Mouse (Mus musculus) frontal cortex, postnatal 25 days (tissue): ENCODE measurements around the gene Clmp.
"Not testable (repeated sequence)": the region's sequence is repeated elsewhere in the genome, so short reads cannot be mapped to it uniquely, and the experiment has no call there.

Experiments
- DNase-seq, 2 experiments: peaks; one replicate each; pipeline ENCODE4 v3.0.0; 2022; ENCODE audit warnings: low spot score in 2 of 2

Gene Clmp

GRCm38 (mm10) chr9:40776044-40776443 lies 90.3 kb downstream of the Clmp start:
- no peak for DNase-seq

- DNase-seq: no peak
Measured at GRCm38 (mm10) chr9:40776459-40777248, 90.9 kb downstream of the Clmp start.

DNA sequence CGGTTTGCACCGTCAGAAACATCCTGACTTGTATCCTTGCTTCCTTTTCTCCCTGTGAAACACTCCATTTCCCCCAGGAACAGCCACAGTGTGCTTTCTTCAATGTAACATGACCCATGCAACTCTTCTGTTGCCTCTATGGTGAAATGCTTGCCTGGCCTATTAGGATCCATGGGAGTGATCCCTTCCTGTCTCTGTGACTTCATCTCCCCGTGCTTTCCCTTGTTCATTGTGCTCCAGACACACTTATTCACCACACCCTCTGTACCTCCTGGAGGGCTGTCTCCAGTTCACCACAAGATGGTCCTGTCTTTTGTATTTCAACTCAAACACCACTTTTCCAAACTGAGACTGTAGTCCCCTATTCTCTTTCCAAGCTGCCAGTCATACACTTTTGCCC lies 94.3 kb downstream of the Clmp start:
- DNase-seq: no peak

DNA sequence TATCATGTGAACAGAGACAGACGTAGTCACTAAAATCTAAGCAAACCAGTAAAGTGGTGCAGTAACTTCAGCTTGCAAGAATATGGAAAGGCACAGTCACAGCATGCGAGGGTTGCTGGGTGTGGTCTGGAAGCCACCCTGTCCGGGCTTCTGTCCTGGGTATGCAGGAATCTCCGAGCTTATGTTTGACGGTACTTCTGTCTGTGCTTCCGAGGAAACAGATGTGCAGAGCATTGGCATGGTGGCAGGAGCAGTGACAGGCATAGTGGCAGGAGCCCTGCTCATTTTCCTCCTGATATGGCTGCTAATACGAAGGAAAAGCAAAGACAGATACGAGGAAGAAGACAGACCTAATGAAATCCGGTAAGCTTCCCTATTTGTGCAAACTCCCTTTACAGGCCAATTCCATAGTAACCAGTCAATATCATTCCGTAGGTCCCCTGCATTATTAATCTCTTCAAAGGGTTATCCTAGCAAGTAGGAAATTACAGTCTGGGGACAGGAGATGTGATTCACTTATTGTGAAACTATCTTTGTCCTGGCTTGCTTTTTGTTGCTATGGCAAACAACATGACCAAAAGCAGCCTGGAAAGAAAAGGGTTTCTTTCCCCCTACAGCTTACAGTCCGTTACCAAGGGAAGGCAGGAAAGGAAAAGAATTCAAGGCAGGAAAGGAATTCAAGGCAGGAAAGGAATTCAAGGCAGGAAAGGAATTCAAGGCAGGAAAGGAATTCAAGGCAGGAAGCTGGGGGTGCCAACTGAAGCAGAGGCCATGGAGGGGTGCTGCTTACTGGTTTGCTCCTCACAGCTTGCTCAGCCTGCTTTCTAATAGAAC lies 95.3 kb downstream of the Clmp start:
- DNase-seq: no peak

- no peak for DNase-seq
Measured at GRCm38 (mm10) chr9:40781726-40782581, 96.2 kb downstream of the Clmp start.

DNA sequence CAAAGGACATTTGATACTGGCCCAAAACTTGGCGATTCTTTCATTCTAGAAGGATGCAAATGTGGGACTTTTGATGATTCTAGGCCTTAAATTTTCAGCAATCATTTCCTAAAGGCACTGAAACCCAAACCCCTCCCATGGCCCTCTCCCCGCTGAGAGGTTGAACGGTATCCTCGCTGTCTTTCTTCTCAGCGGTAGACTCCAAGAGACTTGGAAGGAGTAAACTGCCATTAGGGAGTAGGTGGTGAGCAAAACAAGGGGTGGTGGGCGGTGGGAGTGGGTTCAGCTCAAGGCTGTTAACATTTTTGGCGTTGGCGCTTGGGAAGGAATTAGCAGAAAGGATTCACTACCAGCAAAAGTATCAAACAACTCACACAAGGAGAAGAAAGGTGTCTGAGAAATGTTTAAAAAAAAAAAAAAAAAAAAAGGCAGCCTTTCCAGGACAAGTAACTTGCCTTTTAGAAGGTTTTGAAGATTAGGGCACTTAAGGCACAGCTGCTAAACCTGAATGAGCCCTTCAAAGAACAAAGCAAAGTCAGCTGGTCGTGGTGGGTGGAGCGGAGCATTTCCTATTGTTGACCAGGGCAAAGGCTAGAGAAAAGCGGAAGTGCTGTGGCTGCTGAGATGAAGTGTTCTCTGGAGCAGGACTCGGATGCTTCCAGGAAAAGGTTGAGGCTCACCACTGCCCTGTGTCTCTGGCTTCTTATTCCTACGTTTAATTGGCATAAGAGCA lies 98.0 kb downstream of the Clmp start:
- DNase-seq: no peak

DNA sequence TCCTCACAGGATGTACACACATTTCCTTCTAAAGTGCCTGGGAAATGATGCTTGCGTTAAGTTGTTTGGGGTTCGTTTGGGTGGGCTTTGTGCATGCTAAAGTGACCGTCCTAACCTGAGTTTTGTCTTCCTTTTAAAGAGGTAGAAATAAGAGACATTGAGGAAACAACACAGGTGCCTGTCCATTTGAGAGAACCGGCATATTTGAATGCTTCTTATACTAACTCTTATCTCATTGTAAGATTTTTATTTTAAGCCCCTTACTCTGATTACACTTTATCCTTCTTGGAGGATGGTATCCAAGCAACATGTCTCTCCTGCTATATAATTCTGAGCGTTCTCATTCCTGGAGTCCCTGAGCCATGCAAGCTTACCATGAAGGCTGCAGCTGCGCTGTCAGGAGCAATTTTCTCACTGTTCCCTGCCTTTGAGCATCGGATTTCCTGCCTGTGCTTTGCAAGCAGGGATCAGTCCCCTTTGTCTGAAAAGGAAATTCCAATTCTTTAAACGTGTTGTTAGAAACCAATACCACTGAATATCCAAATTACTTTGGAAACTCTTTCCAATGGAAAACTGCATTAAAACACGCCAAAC lies 98.7 kb downstream of the Clmp start:
- no peak for DNase-seq

DNA sequence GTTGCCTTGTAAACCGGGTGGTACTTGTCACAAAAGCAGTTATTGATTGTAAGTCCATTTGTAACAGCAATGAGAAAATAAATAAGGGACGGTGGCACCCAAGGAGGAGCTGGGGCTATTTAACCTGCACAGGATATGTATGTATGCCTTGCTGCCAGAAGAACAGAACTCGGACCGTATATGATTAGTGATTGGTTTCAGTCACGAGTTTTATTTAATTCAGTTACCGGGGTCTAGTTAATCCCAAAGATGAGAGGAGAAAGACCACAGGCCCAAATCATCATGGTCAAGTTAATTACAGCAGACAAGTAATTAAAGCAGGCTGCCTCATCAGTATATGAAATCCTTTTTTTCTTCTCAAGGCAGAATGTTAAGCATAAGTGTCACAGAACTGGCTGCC lies 99.7 kb downstream of the Clmp start:
- no peak for DNase-seq

- DNase-seq: not testable (repeated sequence)
Measured at GRCm38 (mm10) chr9:40786820-40787219, 101.1 kb downstream of the Clmp start.

DNA sequence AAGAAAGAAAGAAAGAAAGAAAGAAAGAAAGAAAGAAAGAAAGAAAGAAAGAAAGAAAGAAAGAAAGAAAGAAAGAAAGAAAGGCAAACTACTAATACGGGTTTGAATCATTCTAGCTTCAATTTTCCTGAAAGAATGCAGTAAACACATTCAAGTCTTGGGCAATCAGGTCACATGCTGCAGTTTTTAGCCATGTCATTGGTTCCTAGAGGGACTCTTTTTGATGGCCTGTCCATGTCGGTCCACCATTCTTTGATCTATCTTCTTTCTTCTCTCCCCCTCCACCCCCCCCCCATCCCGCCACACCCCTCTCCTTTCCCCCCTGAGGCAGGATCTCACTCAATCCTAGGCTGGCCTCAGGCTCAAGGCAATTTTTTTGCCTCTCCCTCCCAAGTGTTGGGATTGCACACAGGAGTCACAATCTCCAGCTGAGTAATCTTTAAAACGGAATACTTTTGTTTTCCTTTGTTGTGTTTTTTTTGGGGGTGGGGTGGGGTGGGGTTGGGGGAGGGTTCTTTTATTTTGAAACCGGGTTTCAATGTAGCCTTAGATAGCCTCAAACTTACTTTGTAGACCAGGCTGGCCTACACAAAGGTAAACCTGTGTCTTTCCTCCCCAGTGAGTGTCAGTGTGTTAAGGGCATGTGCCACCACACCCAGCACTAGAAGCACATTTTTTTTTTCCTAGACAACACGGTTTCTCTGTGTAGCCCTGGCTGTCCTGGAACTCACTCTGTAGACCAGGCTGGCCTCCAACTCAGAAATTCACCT lies 106.3 kb downstream of the Clmp start:
- DNase-seq: no peak

DNA sequence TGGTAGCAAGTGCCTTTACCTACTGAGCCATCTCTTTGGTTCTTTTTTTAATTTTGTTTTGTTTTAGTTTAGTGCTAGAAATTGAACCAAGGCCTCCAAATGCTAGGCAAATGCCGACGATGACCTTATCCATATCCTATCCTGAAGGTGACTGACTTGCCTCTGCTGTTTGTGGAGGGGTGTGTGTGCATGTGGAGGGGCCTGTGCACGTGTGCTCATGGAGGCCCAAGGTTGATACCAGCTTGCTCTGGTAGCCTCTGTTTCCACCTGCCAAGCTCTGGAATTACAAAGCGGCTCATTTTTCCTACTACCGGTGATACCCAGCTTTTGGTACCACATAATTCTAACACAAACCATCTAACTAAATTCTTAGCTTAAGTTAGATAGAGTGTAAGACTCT lies 107.8 kb downstream of the Clmp start:
- DNase-seq: no peak

GRCm38 (mm10) chr9:40794251-40794650 lies 108.5 kb downstream of the Clmp start:
- DNase-seq: no peak

GRCm38 (mm10) chr9:40794926-40795325 lies 109.2 kb downstream of the Clmp start:
- no peak for DNase-seq

DNA sequence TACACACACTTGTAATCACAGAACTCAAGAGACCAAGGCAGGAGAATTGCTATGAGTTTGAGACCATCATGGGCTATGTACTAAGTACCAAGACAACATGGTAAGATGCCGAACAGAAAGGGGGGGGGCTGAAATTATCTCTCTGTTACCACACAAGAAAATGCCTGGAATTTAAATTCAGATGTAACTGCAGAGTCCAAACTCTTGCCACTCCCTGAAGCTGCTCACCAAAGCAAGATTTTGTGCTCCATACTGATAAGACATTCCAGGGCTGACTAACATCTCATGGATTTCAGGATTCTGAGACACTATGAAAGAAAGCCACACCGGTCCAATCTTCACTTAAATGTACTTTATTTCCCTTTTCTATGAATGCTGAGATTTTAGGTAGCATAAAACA lies 109.8 kb downstream of the Clmp start:
- no peak for DNase-seq

GRCm38 (mm10) chr9:40796054-40796453 lies 110.3 kb downstream of the Clmp start:
- no peak for DNase-seq

GRCm38 (mm10) chr9:40798247-40798960 lies 112.6 kb downstream of the Clmp start:
- DNase-seq: no peak

- DNase-seq: no peak
Measured at GRCm38 (mm10) chr9:40799112-40799511, 113.3 kb downstream of the Clmp start.

DNA sequence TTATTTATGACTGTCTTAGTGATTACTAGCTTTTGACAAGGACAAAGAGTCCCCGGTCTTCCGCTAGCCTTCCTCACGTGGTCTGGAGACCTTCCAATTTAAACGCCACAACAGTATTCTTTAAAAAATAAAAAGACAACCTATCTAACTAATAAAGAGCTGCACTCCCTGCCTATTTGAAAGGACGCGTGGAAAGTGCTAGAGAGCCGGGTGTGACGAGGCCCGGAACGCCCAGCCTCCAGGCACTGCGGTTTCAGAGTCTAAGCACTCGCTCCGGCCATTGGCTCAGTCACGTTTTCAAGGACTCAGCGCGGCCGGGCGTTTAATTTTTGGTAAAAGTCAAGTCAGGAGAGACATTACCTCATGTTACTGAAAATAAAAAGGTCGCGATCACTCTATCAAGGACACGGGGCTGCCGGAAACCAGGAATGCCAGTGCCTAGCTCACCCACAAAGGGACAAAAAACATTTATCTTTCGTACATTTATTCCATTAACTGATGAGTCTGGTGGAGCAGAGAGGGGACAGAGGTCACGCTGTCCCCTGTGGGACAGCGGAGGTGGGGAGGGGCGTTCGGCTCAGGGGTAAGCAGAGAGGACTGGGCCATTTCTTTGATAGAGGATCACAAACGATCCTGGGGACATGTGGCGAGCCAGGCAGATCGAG lies 114.2 kb downstream of the Clmp start:
- peak; percentile 52 to 59 for DNase-seq
